Mouse (Mus musculus): ENCODE results near the gene Dab2ip. TPM values are rescaled to one million over a fixed set of nuclear protein-coding genes. Genes with fewer than 3 reads are reported as not detected.

The Dab2ip gene
- polyA plus RNA-seq, 1 experiment from 2014 or later, result 41.3 TPM

DNA sequence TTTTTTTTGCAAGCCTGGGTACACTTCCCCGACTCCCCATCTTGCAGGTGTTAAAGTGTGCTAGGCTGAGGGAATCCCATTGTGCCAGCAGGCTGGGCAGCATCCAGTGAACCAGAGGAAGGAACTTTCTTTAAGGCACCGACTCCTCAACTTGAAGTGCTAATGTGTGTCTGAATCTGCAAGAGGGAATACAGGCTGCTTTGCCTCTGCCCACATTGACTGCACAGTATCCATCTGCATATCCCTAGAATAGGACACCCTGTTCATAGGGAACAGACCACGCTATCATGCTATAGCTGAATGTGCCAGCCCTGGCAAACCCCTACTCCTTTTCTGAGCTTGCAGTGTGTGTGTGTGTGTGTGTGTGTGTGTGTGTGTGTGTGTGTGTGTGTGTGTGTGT lies 115.1 kb downstream of the Dab2ip start:
- no peak for ATAC-seq
- H3K27me3 ChIP-seq (replicated peaks; ENCODE audit: control insufficient read depth, insufficient read depth, low read length), result no peaks in the 10 kb centered on the region
- H3K9ac ChIP-seq (ENCODE audit: low read depth, low read length), result no peak overlapping the region
- peaks cover 22% of the 10 kb centered on the region for H3K4me1 ChIP-seq (replicated peaks; ENCODE audit: control insufficient read depth, insufficient read depth, low read length)
- no peak for TF ChIP-seq CTCF (IDR thresholded peaks at IDR 0.05; ENCODE audit: low read depth)
- H3K9me3 ChIP-seq (ENCODE audit: control insufficient read depth), result no peaks in the 10 kb centered on the region
- H3K36me3 ChIP-seq (ENCODE audit: control insufficient read depth, insufficient read depth), result 0 out of 2 replicates have a peak, but pooled peaks cover 14% of the 10 kb centered on the region
- H3K4me2 ChIP-seq (replicated peaks; ENCODE audit: low read depth), result no peak overlapping the region
- H3K27ac ChIP-seq (ENCODE audit: low read depth, low read length), result no peak overlapping the region
- WGBS, result 82% methylated on average over 3 of the region's 3 CpGs
- H3K4me3 ChIP-seq (ENCODE audit: low read depth, low read length), result no peak overlapping the region

- no peak overlapping the region for H3K9ac ChIP-seq (ENCODE audit: low read depth, low read length)
- ATAC-seq, result no peak
- no peaks in the 10 kb centered on the region for H3K9me3 ChIP-seq (ENCODE audit: control insufficient read depth)
- no peak overlapping the region for H3K4me2 ChIP-seq (replicated peaks; ENCODE audit: low read depth)
- no peak overlapping the region for H3K4me3 ChIP-seq (ENCODE audit: low read depth, low read length)
- 0 out of 2 replicates have a peak, but pooled peaks cover 14% of the 10 kb centered on the region for H3K36me3 ChIP-seq (ENCODE audit: control insufficient read depth, insufficient read depth)
- H3K4me1 ChIP-seq (replicated peaks; ENCODE audit: control insufficient read depth, insufficient read depth, low read length), result peaks cover 22% of the 10 kb centered on the region
- 58% methylated on average over 3 of the region's 3 CpGs for WGBS
- no peak overlapping the region for H3K27ac ChIP-seq (ENCODE audit: low read depth, low read length)
- no peaks in the 10 kb centered on the region for H3K27me3 ChIP-seq (replicated peaks; ENCODE audit: control insufficient read depth, insufficient read depth, low read length)
- TF ChIP-seq CTCF (IDR thresholded peaks at IDR 0.05; ENCODE audit: low read depth), result no peak
Observed at GRCm38 (mm10) chr2:35673986-35674385, 115.9 kb downstream of the Dab2ip start.

DNA sequence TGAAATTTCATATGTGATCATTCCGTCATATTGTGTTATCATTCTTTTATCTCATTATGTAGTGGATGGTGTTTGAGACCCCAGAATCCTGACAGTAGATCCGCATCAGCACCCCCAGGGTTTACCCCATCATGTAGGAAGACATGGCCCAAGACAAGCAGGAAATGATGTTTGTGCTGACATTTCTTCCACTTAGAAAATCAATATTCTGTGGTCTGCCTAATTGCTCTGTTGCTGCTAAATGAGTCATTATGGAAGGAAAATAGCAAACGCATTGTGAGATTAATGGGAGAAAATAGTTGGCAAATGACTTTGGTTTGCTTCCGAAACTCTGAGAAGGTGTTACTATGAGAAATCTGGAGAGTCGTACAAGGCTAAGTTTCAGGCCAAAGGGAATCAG lies 116.4 kb downstream of the Dab2ip start:
- ATAC-seq, result no peak
- H3K9ac ChIP-seq (ENCODE audit: low read depth, low read length), result no peak overlapping the region
- no peaks in the 10 kb centered on the region for H3K27me3 ChIP-seq (replicated peaks; ENCODE audit: control insufficient read depth, insufficient read depth, low read length)
- 0 out of 2 replicates have a peak, but pooled peaks cover 14% of the 10 kb centered on the region for H3K36me3 ChIP-seq (ENCODE audit: control insufficient read depth, insufficient read depth)
- no peak overlapping the region for H3K4me2 ChIP-seq (replicated peaks; ENCODE audit: low read depth)
- no peak overlapping the region for H3K4me3 ChIP-seq (ENCODE audit: low read depth, low read length)
- no peak for TF ChIP-seq CTCF (IDR thresholded peaks at IDR 0.05; ENCODE audit: low read depth)
- peaks cover 22% of the 10 kb centered on the region for H3K4me1 ChIP-seq (replicated peaks; ENCODE audit: control insufficient read depth, insufficient read depth, low read length)
- no peak overlapping the region for H3K27ac ChIP-seq (ENCODE audit: low read depth, low read length)
- no peaks in the 10 kb centered on the region for H3K9me3 ChIP-seq (ENCODE audit: control insufficient read depth)
- 82% methylated on average over 5 of the region's 5 CpGs for WGBS

GRCm38 (mm10) chr2:35676075-35676665 lies 118.1 kb downstream of the Dab2ip start:
- TF ChIP-seq CTCF (IDR thresholded peaks at IDR 0.05; ENCODE audit: low read depth), result no peak
- Histone ChIP-seq H3K9me3 (ENCODE audit: control insufficient read depth) (no peaks in the 10 kb centered on the region), H3K4me3 (ENCODE audit: low read depth, low read length) (no peak overlapping the region), H3K36me3 (ENCODE audit: control insufficient read depth, insufficient read depth) (0 out of 2 replicates have a peak, but pooled peaks cover 5% of the 10 kb centered on the region), H3K27ac (ENCODE audit: low read depth, low read length) (no peak overlapping the region), H3K9ac (ENCODE audit: low read depth, low read length) (no peak overlapping the region; the same call in 1 of the 2 replicates), H3K4me1 (replicated peaks; ENCODE audit: control insufficient read depth, insufficient read depth, low read length) (peaks cover 38% of the 10 kb centered on the region), H3K27me3 (replicated peaks; ENCODE audit: control insufficient read depth, insufficient read depth, low read length) (no peaks in the 10 kb centered on the region), H3K4me2 (replicated peaks; ENCODE audit: low read depth) (peak overlapping the region; percentile 28)
- ATAC-seq, result peak; percentile 47
- WGBS, result 5% methylated on average over 5 of the region's 5 CpGs

DNA sequence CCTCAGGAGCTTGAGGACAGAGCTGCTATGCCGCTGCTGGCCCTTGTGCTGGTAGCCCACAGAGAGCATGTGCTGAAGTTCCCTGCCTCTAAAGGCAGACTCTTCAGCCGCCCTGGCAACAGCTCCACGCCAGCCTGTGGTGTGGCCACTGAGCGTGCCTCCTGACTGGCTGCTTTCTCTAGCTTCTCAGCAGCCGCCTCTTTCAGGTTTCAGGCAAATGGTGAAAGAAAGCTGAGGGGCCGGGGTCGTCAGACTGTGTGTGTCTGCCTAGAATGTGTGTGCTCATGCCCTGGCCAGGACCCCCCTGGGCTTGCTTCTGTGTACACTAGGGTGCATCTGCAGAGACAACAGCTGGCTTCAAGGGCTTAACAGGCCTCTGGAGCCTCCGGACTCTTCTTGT lies 119.8 kb downstream of the Dab2ip start:
- Histone ChIP-seq H3K27me3 (replicated peaks; ENCODE audit: control insufficient read depth, insufficient read depth, low read length) (no peaks in the 10 kb centered on the region), H3K9ac (ENCODE audit: low read depth, low read length) (no peak overlapping the region), H3K27ac (ENCODE audit: low read depth, low read length) (no peak overlapping the region), H3K36me3 (ENCODE audit: control insufficient read depth, insufficient read depth) (0 out of 2 replicates have a peak, but pooled peaks cover 11% of the 10 kb centered on the region), H3K4me2 (replicated peaks; ENCODE audit: low read depth) (no peak overlapping the region), H3K4me3 (ENCODE audit: low read depth, low read length) (no peak overlapping the region), H3K4me1 (replicated peaks; ENCODE audit: control insufficient read depth, insufficient read depth, low read length) (peaks cover 43% of the 10 kb centered on the region), H3K9me3 (ENCODE audit: control insufficient read depth) (no peaks in the 10 kb centered on the region)
- 29% methylated on average over 8 of the region's 8 CpGs for WGBS
- no peak for ATAC-seq
- TF ChIP-seq CTCF (IDR thresholded peaks at IDR 0.05; ENCODE audit: low read depth), result no peak

- H3K27me3 ChIP-seq (replicated peaks; ENCODE audit: control insufficient read depth, insufficient read depth, low read length), result no peaks in the 10 kb centered on the region
- H3K4me2 ChIP-seq (replicated peaks; ENCODE audit: low read depth), result no peak overlapping the region
- H3K27ac ChIP-seq (ENCODE audit: low read depth, low read length), result no peak overlapping the region; the same call in 1 of the 2 replicates
- TF ChIP-seq CTCF (IDR thresholded peaks at IDR 0.05; ENCODE audit: low read depth), result no peak
- peaks cover 44% of the 10 kb centered on the region for H3K4me1 ChIP-seq (replicated peaks; ENCODE audit: control insufficient read depth, insufficient read depth, low read length)
- no peaks in the 10 kb centered on the region for H3K9me3 ChIP-seq (ENCODE audit: control insufficient read depth)
- no peak for ATAC-seq
- H3K36me3 ChIP-seq (ENCODE audit: control insufficient read depth, insufficient read depth), result 0 out of 2 replicates have a peak, but pooled peaks cover 11% of the 10 kb centered on the region
- H3K4me3 ChIP-seq (ENCODE audit: low read depth, low read length), result no peak overlapping the region
- 40% methylated on average over 4 of the region's 4 CpGs for WGBS
- no peak overlapping the region for H3K9ac ChIP-seq (ENCODE audit: low read depth, low read length)
Observed at GRCm38 (mm10) chr2:35678440-35678839, 120.4 kb downstream of the Dab2ip start.
